8 mouse cellular contexts compared by ENCODE assay signal in genomic region chr17:24250988-24251319, GRCm38 (mm10). TPM values are rescaled to one million over a fixed set of nuclear protein-coding genes. Genes with fewer than 3 reads are reported as not detected.
DNase-seq lines count a peak whose midpoint lies in the region; ATAC-seq and TF ChIP-seq lines count a peak whose summit lies in the region.

No protein-coding gene starts in this region.

- no peaks in the 10 kb centered on the region for H3K27me3 ChIP-seq in lung, embryonic 15.5 days
- H3K27me3 ChIP-seq in embryonic facial prominence, embryonic 15.5 days, result no peaks in the 10 kb centered on the region
- H3K27me3 ChIP-seq in intestine, postnatal 0 days (replicated peaks; ENCODE audit: control insufficient read depth, insufficient read depth, low read length), result no peaks in the 10 kb centered on the region
- H3K27me3 ChIP-seq in neural tube, embryonic 14.5 days (ENCODE audit: control insufficient read depth, insufficient read depth, low read length), result no peaks in the 10 kb centered on the region

- no peak for DNase-seq in lung, postnatal 25 days (ENCODE audit: low spot score)
- no peak for DNase-seq in B cell, adult 2 months
- no peak for DNase-seq in thymus, postnatal 36 days
- no peak for DNase-seq in adrenal gland, adult 8-10 months

- peak overlapping the region; percentile 77 for H3K27ac ChIP-seq in lung, embryonic 15.5 days
- peak overlapping the region; percentile 71 for H3K27ac ChIP-seq in embryonic facial prominence, embryonic 15.5 days (replicated peaks)
- H3K27ac ChIP-seq in intestine, postnatal 0 days (ENCODE audit: low read depth, low read length), result peak overlapping the region; percentile 11; the same call in 1 of the 2 replicates
- H3K27ac ChIP-seq in neural tube, embryonic 14.5 days (ENCODE audit: low read depth, low read length), result no peak overlapping the region

- peak overlapping the region; percentile 83 for H3K4me3 ChIP-seq in lung, embryonic 15.5 days
- H3K4me3 ChIP-seq in embryonic facial prominence, embryonic 15.5 days (replicated peaks), result peak overlapping the region; percentile 84
- peak overlapping the region; percentile 68 for H3K4me3 ChIP-seq in intestine, postnatal 0 days (ENCODE audit: low read depth, low read length)
- peak overlapping the region; percentile 66 for H3K4me3 ChIP-seq in neural tube, embryonic 14.5 days (ENCODE audit: low read depth, low read length)

- peak overlapping the region; percentile 84 for H3K9ac ChIP-seq in lung, embryonic 15.5 days
- H3K9ac ChIP-seq in embryonic facial prominence, embryonic 15.5 days, result peak overlapping the region; percentile 70
- peak overlapping the region; percentile 63 for H3K9ac ChIP-seq in intestine, postnatal 0 days (ENCODE audit: low read depth, low read length)
- peak overlapping the region; percentile 67 for H3K9ac ChIP-seq in neural tube, embryonic 14.5 days (replicated peaks; ENCODE audit: low read depth, low read length)

- no peaks in the 10 kb centered on the region for H3K9me3 ChIP-seq in lung, embryonic 15.5 days
- H3K9me3 ChIP-seq in embryonic facial prominence, embryonic 15.5 days (replicated peaks), result no peaks in the 10 kb centered on the region
- H3K9me3 ChIP-seq in intestine, postnatal 0 days (ENCODE audit: control insufficient read depth), result no peaks in the 10 kb centered on the region
- H3K9me3 ChIP-seq in neural tube, embryonic 14.5 days (ENCODE audit: control insufficient read depth, low read length), result no peaks in the 10 kb centered on the region

- H3K4me1 ChIP-seq in lung, embryonic 15.5 days, result peaks cover 15% of the 10 kb centered on the region
- H3K4me1 ChIP-seq in embryonic facial prominence, embryonic 15.5 days, result peaks cover 16% of the 10 kb centered on the region
- H3K4me1 ChIP-seq in intestine, postnatal 0 days (replicated peaks; ENCODE audit: control insufficient read depth, insufficient read depth, low read length), result no peaks in the 10 kb centered on the region
- H3K4me1 ChIP-seq in neural tube, embryonic 14.5 days (ENCODE audit: control insufficient read depth, insufficient read depth, low read length), result peaks cover 11% of the 10 kb centered on the region; the same call in 1 of the 2 replicates

- no peak for TF ChIP-seq CTCF in intestine, postnatal 0 days (IDR thresholded peaks at IDR 0.05; ENCODE audit: low read depth)

- H3K36me3 ChIP-seq in lung, embryonic 15.5 days, result peaks cover 27% of the 10 kb centered on the region
- peaks cover 21% of the 10 kb centered on the region for H3K36me3 ChIP-seq in embryonic facial prominence, embryonic 15.5 days
- H3K36me3 ChIP-seq in intestine, postnatal 0 days (ENCODE audit: control insufficient read depth, insufficient read depth), result peaks cover 16% of the 10 kb centered on the region; the same call in 1 of the 2 replicates
- no peaks in the 10 kb centered on the region for H3K36me3 ChIP-seq in neural tube, embryonic 14.5 days (ENCODE audit: control insufficient read depth, insufficient read depth, low read length)

- WGBS in lung, embryonic 15.5 days, result 0% methylated on average over 31 of the region's 32 CpGs
- under 1% methylated on average over 32 of the region's 32 CpGs for WGBS in embryonic facial prominence, embryonic 15.5 days
- WGBS in intestine, postnatal 0 days, result under 1% methylated on average over 32 of the region's 32 CpGs
- under 1% methylated on average over 32 of the region's 32 CpGs for WGBS in neural tube, embryonic 14.5 days

- peak overlapping the region; percentile 61 for H3K4me2 ChIP-seq in lung, embryonic 15.5 days
- peak overlapping the region; percentile 59 for H3K4me2 ChIP-seq in embryonic facial prominence, embryonic 15.5 days (replicated peaks)
- peak overlapping the region; percentile 78 for H3K4me2 ChIP-seq in intestine, postnatal 0 days (replicated peaks; ENCODE audit: low read depth)
- peak overlapping the region; percentile 63 for H3K4me2 ChIP-seq in neural tube, embryonic 14.5 days (ENCODE audit: low read depth, low read length)

- ATAC-seq in lung, embryonic 15.5 days (ENCODE audit: borderline replicate concordance, extremely low read depth, low FRiP score, low TSS enrichment), result no peak
- no peak for ATAC-seq in embryonic facial prominence, embryonic 15.5 days (ENCODE audit: insufficient number of reproducible peaks, low FRiP score, low TSS enrichment, low read depth)
- ATAC-seq in intestine, postnatal 0 days, result no peak
- no peak; the same call in 1 of the 2 replicates for ATAC-seq in neural tube, embryonic 14.5 days (ENCODE audit: low read depth)

RNA-seq across cellular contexts. Expression of gene Ccnf, which starts 0.3 kb away (rescaled TPM):
- polyA plus RNA-seq in lung, embryonic 15.5 days (2015; fragmentation: Nextera tagmentation; extraction: Ambion mirVana), result 71.7 and 77.0 TPM in 2 replicates
- 42.7 and 47.2 TPM in 2 replicates for polyA plus RNA-seq in embryonic facial prominence, embryonic 15.5 days (2015; fragmentation: Nextera tagmentation; extraction: Ambion mirVana)
- 7.8 and 8.6 TPM in 2 replicates for polyA plus RNA-seq in intestine, postnatal 0 days (2015; fragmentation: Nextera tagmentation; extraction: Ambion mirVana)
- 7.0 and 11.1 TPM in 2 replicates for polyA plus RNA-seq in neural tube, embryonic 14.5 days (2014; fragmentation: Nextera tagmentation; extraction: Ambion mirVana)
- 1 to 10 TPM; 1.9 to 3.6 (median 2.7) TPM for total RNA-seq in adrenal gland, adult 8-10 months (2022)

RNA-seq across cellular contexts. Expression of gene Tedc2, which starts 30.3 kb away (rescaled TPM):
- polyA plus RNA-seq in lung, embryonic 15.5 days (2015; fragmentation: Nextera tagmentation; extraction: Ambion mirVana), result 11.5 and 12.4 TPM in 2 replicates
- polyA plus RNA-seq in embryonic facial prominence, embryonic 15.5 days (2015; fragmentation: Nextera tagmentation; extraction: Ambion mirVana), result 11.6 and 13.0 TPM in 2 replicates
- 6.8 and 7.3 TPM in 2 replicates for polyA plus RNA-seq in intestine, postnatal 0 days (2015; fragmentation: Nextera tagmentation; extraction: Ambion mirVana)
- polyA plus RNA-seq in neural tube, embryonic 14.5 days (2014; fragmentation: Nextera tagmentation; extraction: Ambion mirVana), result 10.0 and 11.2 TPM in 2 replicates
- 1 to 10 TPM; 6.1 to 9.8 (median 7.6) TPM for total RNA-seq in adrenal gland, adult 8-10 months (2022)

RNA-seq across cellular contexts. Expression of gene Ntn3, which starts 41.6 kb away (rescaled TPM):
- 6.1 and 6.7 TPM in 2 replicates for polyA plus RNA-seq in lung, embryonic 15.5 days (2015; fragmentation: Nextera tagmentation; extraction: Ambion mirVana)
- polyA plus RNA-seq in embryonic facial prominence, embryonic 15.5 days (2015; fragmentation: Nextera tagmentation; extraction: Ambion mirVana), result 10.5 and 11.0 TPM in 2 replicates
- 2.0 and 2.1 TPM in 2 replicates for polyA plus RNA-seq in intestine, postnatal 0 days (2015; fragmentation: Nextera tagmentation; extraction: Ambion mirVana)
- 5.0 and 5.3 TPM in 2 replicates for polyA plus RNA-seq in neural tube, embryonic 14.5 days (2014; fragmentation: Nextera tagmentation; extraction: Ambion mirVana)
- 1 to 10 TPM; 1.7 to 4.2 (median 2.9) TPM for total RNA-seq in adrenal gland, adult 8-10 months (2022)

RNA-seq across cellular contexts. Expression of gene Tbc1d24, which starts 45.6 kb away (rescaled TPM):
- polyA plus RNA-seq in lung, embryonic 15.5 days (2015; fragmentation: Nextera tagmentation; extraction: Ambion mirVana), result 4.7 and 5.4 TPM in 2 replicates
- 5.5 and 8.6 TPM in 2 replicates for polyA plus RNA-seq in embryonic facial prominence, embryonic 15.5 days (2015; fragmentation: Nextera tagmentation; extraction: Ambion mirVana)
- 3.1 and 3.4 TPM in 2 replicates for polyA plus RNA-seq in intestine, postnatal 0 days (2015; fragmentation: Nextera tagmentation; extraction: Ambion mirVana)
- polyA plus RNA-seq in neural tube, embryonic 14.5 days (2014; fragmentation: Nextera tagmentation; extraction: Ambion mirVana), result 29.2 and 34.7 TPM in 2 replicates
- total RNA-seq in adrenal gland, adult 8-10 months (2022), result 10 to 100 TPM; 18.8 to 24.3 (median 23.8) TPM
